Mouse (Mus musculus): ENCODE results near the gene Cdk5r2. TPM values are rescaled to one million over a fixed set of nuclear protein-coding genes. Genes with fewer than 3 reads are reported as not detected.

Gene Cdk5r2
- polyA plus RNA-seq, 1 experiment from 2014 or later, result 8.4 TPM

GRCm38 (mm10) chr1:74846341-74846740 lies 8.4 kb upstream of the Cdk5r2 start:
- Histone ChIP-seq H3K9me3 (ENCODE audit: control insufficient read depth, low read length) (no peaks in the 10 kb centered on the region), H3K27me3 (replicated peaks; ENCODE audit: control insufficient read depth, insufficient read depth, low read length) (no peaks in the 10 kb centered on the region), H3K9ac (ENCODE audit: low read depth, low read length) (no peak overlapping the region), H3K27ac (ENCODE audit: low read depth, low read length) (no peak overlapping the region), H3K4me3 (ENCODE audit: low read length) (no peak overlapping the region), H3K36me3 (ENCODE audit: control insufficient read depth, insufficient read depth, low read length) (no peaks in the 10 kb centered on the region), H3K4me2 (ENCODE audit: low read length) (no peak overlapping the region), H3K4me1 (ENCODE audit: control insufficient read depth, insufficient read depth, low read depth, low read length) (peaks cover 4% of the 10 kb centered on the region)
- no peak for ATAC-seq
- WGBS, result 49% methylated on average over 9 of the region's 9 CpGs

DNA sequence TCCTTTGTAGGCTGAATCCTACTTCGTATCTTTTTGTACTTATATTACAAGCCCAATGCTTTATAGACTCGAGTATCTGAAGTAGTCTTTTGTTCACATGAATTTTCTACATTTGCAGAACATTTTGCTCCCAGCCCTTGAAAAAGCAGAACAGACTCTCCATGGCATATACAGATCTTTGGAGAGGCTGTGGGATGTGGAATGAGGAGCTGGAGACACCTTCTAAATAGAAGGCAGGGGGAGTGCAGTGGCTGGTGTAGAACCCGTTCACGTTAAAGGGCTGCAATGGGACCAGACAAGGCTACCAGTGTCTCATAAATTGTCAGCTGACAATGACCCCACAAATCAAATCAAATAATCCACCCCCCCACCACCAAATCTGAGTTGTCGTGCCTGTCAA lies 5.8 kb upstream of the Cdk5r2 start:
- peaks cover 6% of the 10 kb centered on the region for H3K4me1 ChIP-seq (ENCODE audit: control insufficient read depth, insufficient read depth, low read depth, low read length)
- no peaks in the 10 kb centered on the region for H3K27me3 ChIP-seq (replicated peaks; ENCODE audit: control insufficient read depth, insufficient read depth, low read length)
- no peak overlapping the region for H3K4me2 ChIP-seq (ENCODE audit: low read length)
- H3K4me3 ChIP-seq (ENCODE audit: low read length), result no peak overlapping the region
- WGBS, result 64% methylated on average over 5 of the region's 5 CpGs
- no peak overlapping the region for H3K27ac ChIP-seq (ENCODE audit: low read depth, low read length)
- no peak for ATAC-seq
- no peaks in the 10 kb centered on the region for H3K36me3 ChIP-seq (ENCODE audit: control insufficient read depth, insufficient read depth, low read length)
- no peak overlapping the region for H3K9ac ChIP-seq (ENCODE audit: low read depth, low read length)
- no peaks in the 10 kb centered on the region for H3K9me3 ChIP-seq (ENCODE audit: control insufficient read depth, low read length)

GRCm38 (mm10) chr1:74850251-74850650 lies 4.5 kb upstream of the Cdk5r2 start:
- no peak overlapping the region for H3K4me3 ChIP-seq (ENCODE audit: low read length)
- H3K27ac ChIP-seq (ENCODE audit: low read depth, low read length), result no peak overlapping the region
- no peak for ATAC-seq
- H3K9ac ChIP-seq (ENCODE audit: low read depth, low read length), result no peak overlapping the region
- 34% methylated on average over 6 of the region's 6 CpGs for WGBS
- H3K4me2 ChIP-seq (ENCODE audit: low read length), result no peak overlapping the region
- no peaks in the 10 kb centered on the region for H3K36me3 ChIP-seq (ENCODE audit: control insufficient read depth, insufficient read depth, low read length)
- no peaks in the 10 kb centered on the region for H3K27me3 ChIP-seq (replicated peaks; ENCODE audit: control insufficient read depth, insufficient read depth, low read length)
- H3K4me1 ChIP-seq (ENCODE audit: control insufficient read depth, insufficient read depth, low read depth, low read length), result peaks cover 10% of the 10 kb centered on the region
- H3K9me3 ChIP-seq (ENCODE audit: control insufficient read depth, low read length), result no peaks in the 10 kb centered on the region

GRCm38 (mm10) chr1:74851001-74851775 lies 3.5 kb upstream of the Cdk5r2 start:
- peaks cover 10% of the 10 kb centered on the region for H3K4me1 ChIP-seq (ENCODE audit: control insufficient read depth, insufficient read depth, low read depth, low read length)
- 8% methylated on average over 6 of the region's 6 CpGs for WGBS
- no peak overlapping the region for H3K4me2 ChIP-seq (ENCODE audit: low read length)
- no peak for ATAC-seq
- H3K4me3 ChIP-seq (ENCODE audit: low read length), result no peak overlapping the region
- H3K27me3 ChIP-seq (replicated peaks; ENCODE audit: control insufficient read depth, insufficient read depth, low read length), result no peaks in the 10 kb centered on the region
- no peak overlapping the region for H3K27ac ChIP-seq (ENCODE audit: low read depth, low read length)
- H3K9me3 ChIP-seq (ENCODE audit: control insufficient read depth, low read length), result no peaks in the 10 kb centered on the region
- no peaks in the 10 kb centered on the region for H3K36me3 ChIP-seq (ENCODE audit: control insufficient read depth, insufficient read depth, low read length)
- H3K9ac ChIP-seq (ENCODE audit: low read depth, low read length), result no peak overlapping the region

- H3K4me2 ChIP-seq (ENCODE audit: low read length), result peak overlapping the region; percentile 81
- ATAC-seq, result no peak
- H3K4me3 ChIP-seq (ENCODE audit: low read length), result peak overlapping the region; percentile 94
- H3K27me3 ChIP-seq (replicated peaks; ENCODE audit: control insufficient read depth, insufficient read depth, low read length), result no peaks in the 10 kb centered on the region
- under 1% methylated on average over 38 of the region's 48 CpGs for WGBS
- peaks cover 25% of the 10 kb centered on the region for H3K4me1 ChIP-seq (ENCODE audit: control insufficient read depth, insufficient read depth, low read depth, low read length)
- H3K27ac ChIP-seq (ENCODE audit: low read depth, low read length), result peak overlapping the region; percentile 88
- H3K9me3 ChIP-seq (ENCODE audit: control insufficient read depth, low read length), result no peaks in the 10 kb centered on the region
- peak overlapping the region; percentile 98 for H3K9ac ChIP-seq (ENCODE audit: low read depth, low read length)
- no peaks in the 10 kb centered on the region for H3K36me3 ChIP-seq (ENCODE audit: control insufficient read depth, insufficient read depth, low read length)
Measured at GRCm38 (mm10) chr1:74855156-74855555, 422 bp downstream of the Cdk5r2 start.

GRCm38 (mm10) chr1:74855651-74856438 lies 1.1 kb downstream of the Cdk5r2 start:
- Histone ChIP-seq H3K27me3 (replicated peaks; ENCODE audit: control insufficient read depth, insufficient read depth, low read length) (no peaks in the 10 kb centered on the region), H3K9ac (ENCODE audit: low read depth, low read length) (peak overlapping the region; percentile 98), H3K27ac (ENCODE audit: low read depth, low read length) (peak overlapping the region; percentile 88), H3K4me2 (ENCODE audit: low read length) (peak overlapping the region; percentile 81), H3K4me3 (ENCODE audit: low read length) (peak overlapping the region; percentile 94), H3K36me3 (ENCODE audit: control insufficient read depth, insufficient read depth, low read length) (no peaks in the 10 kb centered on the region), H3K4me1 (ENCODE audit: control insufficient read depth, insufficient read depth, low read depth, low read length) (peaks cover 25% of the 10 kb centered on the region), H3K9me3 (ENCODE audit: control insufficient read depth, low read length) (no peaks in the 10 kb centered on the region)
- WGBS, result under 1% methylated on average over 70 of the region's 74 CpGs
- ATAC-seq, result no peak

DNA sequence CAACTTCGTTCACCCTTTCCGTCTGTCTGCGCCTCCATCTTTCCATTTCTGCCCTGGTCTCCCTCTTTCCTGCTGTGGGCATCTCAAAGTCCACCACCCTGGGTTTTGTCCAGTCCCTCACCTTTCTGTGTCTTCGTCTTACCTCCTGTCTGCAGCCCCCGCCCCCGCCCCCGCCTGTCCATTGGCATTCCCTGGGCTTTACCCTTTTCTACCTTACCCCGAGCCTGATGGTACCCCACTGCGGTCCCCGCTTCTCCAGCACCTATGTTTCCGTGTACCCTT lies 1.6 kb downstream of the Cdk5r2 start:
- no peaks in the 10 kb centered on the region for H3K27me3 ChIP-seq (replicated peaks; ENCODE audit: control insufficient read depth, insufficient read depth, low read length)
- peaks cover 21% of the 10 kb centered on the region for H3K4me1 ChIP-seq (ENCODE audit: control insufficient read depth, insufficient read depth, low read depth, low read length)
- no peak for ATAC-seq
- peak overlapping the region; percentile 94 for H3K4me3 ChIP-seq (ENCODE audit: low read length)
- no peaks in the 10 kb centered on the region for H3K9me3 ChIP-seq (ENCODE audit: control insufficient read depth, low read length)
- WGBS, result 1% methylated on average over 10 of the region's 11 CpGs
- peak overlapping the region; percentile 81 for H3K4me2 ChIP-seq (ENCODE audit: low read length)
- H3K9ac ChIP-seq (ENCODE audit: low read depth, low read length), result peak overlapping the region; percentile 98
- H3K36me3 ChIP-seq (ENCODE audit: control insufficient read depth, insufficient read depth, low read length), result no peaks in the 10 kb centered on the region
- H3K27ac ChIP-seq (ENCODE audit: low read depth, low read length), result peak overlapping the region; percentile 66

DNA sequence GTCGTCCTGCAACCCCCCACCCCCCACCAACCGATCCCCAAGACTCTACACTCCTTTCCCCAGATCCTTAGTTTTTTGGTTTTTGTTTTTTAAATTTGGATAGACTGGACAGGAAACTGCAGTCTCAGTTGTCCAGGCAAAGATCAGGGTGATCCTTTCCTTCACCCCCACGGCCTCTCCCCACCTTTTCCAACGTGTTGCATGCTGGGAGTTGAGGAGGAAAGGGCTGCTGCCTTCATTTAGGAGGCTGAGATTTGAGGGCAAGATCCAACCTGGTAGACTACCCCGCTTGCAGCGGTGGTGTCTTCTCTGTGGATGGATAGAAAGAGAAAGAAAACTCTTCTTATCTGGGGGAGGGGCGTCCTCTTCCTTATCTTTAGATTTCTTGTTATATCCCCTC lies 2.1 kb downstream of the Cdk5r2 start:
- H3K4me3 ChIP-seq (ENCODE audit: low read length), result peak overlapping the region; percentile 94
- no peaks in the 10 kb centered on the region for H3K9me3 ChIP-seq (ENCODE audit: control insufficient read depth, low read length)
- H3K36me3 ChIP-seq (ENCODE audit: control insufficient read depth, insufficient read depth, low read length), result no peaks in the 10 kb centered on the region
- no peaks in the 10 kb centered on the region for H3K27me3 ChIP-seq (replicated peaks; ENCODE audit: control insufficient read depth, insufficient read depth, low read length)
- peaks cover 21% of the 10 kb centered on the region for H3K4me1 ChIP-seq (ENCODE audit: control insufficient read depth, insufficient read depth, low read depth, low read length)
- peak overlapping the region; percentile 98 for H3K9ac ChIP-seq (ENCODE audit: low read depth, low read length)
- ATAC-seq, result no peak
- WGBS, result 0% methylated on average over 7 of the region's 7 CpGs
- peak overlapping the region; percentile 66; the same call in 1 of the 2 replicates for H3K27ac ChIP-seq (ENCODE audit: low read depth, low read length)
- H3K4me2 ChIP-seq (ENCODE audit: low read length), result peak overlapping the region; percentile 81

DNA sequence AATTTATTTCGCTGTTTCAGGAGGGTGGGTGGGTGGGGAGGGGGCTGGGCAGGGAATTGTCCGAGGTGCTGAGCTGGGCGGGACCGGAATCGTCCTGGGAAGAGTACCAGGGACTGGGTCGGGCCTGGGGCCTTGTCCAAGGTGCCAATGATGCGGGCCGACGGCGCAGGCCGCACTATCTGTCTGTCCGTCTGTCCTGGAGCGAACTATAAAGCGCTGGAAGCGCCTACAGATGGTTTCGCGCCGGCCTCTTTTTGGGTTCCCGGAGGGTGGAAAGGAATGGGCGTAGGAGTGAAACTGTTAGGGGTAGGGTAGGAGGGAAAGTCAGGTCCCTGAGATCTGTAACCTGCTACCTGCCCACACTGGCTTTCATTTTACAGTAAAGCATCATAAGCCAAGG lies 2.5 kb downstream of the Cdk5r2 start:
- Histone ChIP-seq H3K36me3 (ENCODE audit: control insufficient read depth, insufficient read depth, low read length) (no peaks in the 10 kb centered on the region), H3K4me1 (ENCODE audit: control insufficient read depth, insufficient read depth, low read depth, low read length) (peaks cover 21% of the 10 kb centered on the region), H3K27ac (ENCODE audit: low read depth, low read length) (no peak overlapping the region), H3K4me3 (ENCODE audit: low read length) (peak overlapping the region; percentile 94), H3K4me2 (ENCODE audit: low read length) (peak overlapping the region; percentile 81), H3K9ac (ENCODE audit: low read depth, low read length) (peak overlapping the region; percentile 98), H3K27me3 (replicated peaks; ENCODE audit: control insufficient read depth, insufficient read depth, low read length) (no peaks in the 10 kb centered on the region), H3K9me3 (ENCODE audit: control insufficient read depth, low read length) (no peaks in the 10 kb centered on the region)
- no peak for ATAC-seq
- WGBS, result 4% methylated on average over 20 of the region's 20 CpGs

All from hindbrain, embryonic 16.5 days (tissue).